9 mouse cellular contexts compared by ENCODE assay signal in genomic region chr6:90624184-90624583, GRCm38 (mm10). TPM values are rescaled to one million over a fixed set of nuclear protein-coding genes. Genes with fewer than 3 reads are reported as not detected.
DNase-seq lines count a peak whose midpoint lies in the region; ATAC-seq lines count a peak whose summit lies in the region.
"Had no signal": no experiment of that assay in that cellular context is flagged by ENCODE, and none has a peak within 500 bp of the region (broad histone marks: within the 10 kb centered on the region; RNA-seq: fewer than 3 reads in every experiment).

No protein-coding gene starts in this region.

- H3K27me3 ChIP-seq in forebrain, embryonic 11.5 days (ENCODE audit: control insufficient read depth, insufficient read depth, low read length), result no peaks in the 10 kb centered on the region
- H3K27me3 ChIP-seq: megakaryocyte, embryonic 14.5 days had no signal

- no peak overlapping the region for H3K4me3 ChIP-seq in forebrain, embryonic 11.5 days (ENCODE audit: low read depth, low read length)
- H3K4me3 ChIP-seq: megakaryocyte, embryonic 14.5 days had no signal

- no peak overlapping the region for H3K9ac ChIP-seq in forebrain, embryonic 11.5 days (ENCODE audit: low read length)

- DNase-seq in testis, postnatal 10 days (ENCODE audit: low spot score), result peak; percentile 77
- no peak for DNase-seq in testis, postnatal 14 days (ENCODE audit: low spot score)
- DNase-seq in gastrocnemius, postnatal 36 days, result peak; percentile 70 to 84
- DNase-seq in liver, result peak; percentile 76
- no peak for DNase-seq in forebrain, embryonic 11.5 days (ENCODE audit: low spot score)
- DNase-seq: cerebellum, adult 9-10 months had no signal

- H3K4me1 ChIP-seq in forebrain, embryonic 11.5 days (replicated peaks; ENCODE audit: control insufficient read depth, insufficient read depth, low read length), result no peaks in the 10 kb centered on the region

- no peak for ATAC-seq in inflammation-experienced regulatory T-cells, adult 6 months
- ATAC-seq in granulocyte monocyte progenitor cell, adult 5-6 weeks (replicated peaks; ENCODE audit: poor library complexity, severe bottlenecking), result no peak
- no peak for ATAC-seq in forebrain, embryonic 11.5 days (replicated peaks; ENCODE audit: low FRiP score)

- WGBS in forebrain, embryonic 11.5 days, result 85% methylated on average over 6 of the region's 6 CpGs

- intact Hi-C loops in gastrocnemius, postnatal 36 days (cut with DNase I), result loop anchor here (2.0 kb wide), 1 partner anchor 17 kb away; no protein-coding TSS in a partner anchor

- H3K27ac ChIP-seq in forebrain, embryonic 11.5 days (ENCODE audit: low read depth, low read length), result no peak overlapping the region; the same call in 1 of the 2 replicates

- H3K9me3 ChIP-seq in forebrain, embryonic 11.5 days (ENCODE audit: control insufficient read depth, low read length), result no peaks in the 10 kb centered on the region
- H3K9me3 ChIP-seq: megakaryocyte, embryonic 14.5 days had no signal

- no peaks in the 10 kb centered on the region for H3K36me3 ChIP-seq in forebrain, embryonic 11.5 days (ENCODE audit: control insufficient read depth, insufficient read depth, low read length)

- no peak overlapping the region for H3K4me2 ChIP-seq in forebrain, embryonic 11.5 days (ENCODE audit: low read depth, low read length, severe bottlenecking)

RNA-seq across cellular contexts. Expression of gene Slc41a3, which starts 19.7 kb away (rescaled TPM):
- total RNA-seq in gastrocnemius, postnatal 36 days (2021), result 10 to 100 TPM; 61.5 to 75.4 TPM
- 1 to 10 TPM; 2.8 to 5.6 (median 3.1) TPM for polyA plus RNA-seq in inflammation-experienced regulatory T-cells, adult 6 months (2017; shearing (Covaris generic))
- total RNA-seq in granulocyte monocyte progenitor cell, adult 5-6 weeks (2014; fragmentation: Nextera tagmentation), result 2.9 and 5.5 TPM in 2 replicates
- total RNA-seq in granulocyte monocyte progenitor cell, adult 5-6 weeks (2017), result 1.9 and 2.3 TPM in 2 replicates
- polyA plus RNA-seq in forebrain, embryonic 11.5 days (2014; fragmentation: Nextera tagmentation; extraction: Ambion mirVana), result 2.2 and 2.4 TPM in 2 replicates

Comparison
In these comparisons a context has a peak if more than half of its experiments do, and no peak if none do; other contexts are left out.
1. DNase-seq: peak in testis, postnatal 10 days (single experiment), gastrocnemius, postnatal 36 days (2 of 2) and liver (single experiment); none in testis, postnatal 14 days (single experiment) and forebrain, embryonic 11.5 days (single experiment).
2. RNA of gene Slc41a3, which starts 19.7 kb away (total RNA-seq): 61.5 to 75.4 TPM in gastrocnemius, postnatal 36 days; 1.9 to 5.5 TPM in granulocyte monocyte progenitor cell, adult 5-6 weeks; every median in the first group is over 4 times any median in the second.